Mouse (Mus musculus) left cerebral cortex, adult 11 months (tissue): ENCODE results near the gene Mtg1.

Experiments used
- DNase-seq: peaks from one replicate; pipeline ENCODE4 v3.0.0; 2022; ENCODE audit warnings: low spot score

Gene Mtg1

DNA sequence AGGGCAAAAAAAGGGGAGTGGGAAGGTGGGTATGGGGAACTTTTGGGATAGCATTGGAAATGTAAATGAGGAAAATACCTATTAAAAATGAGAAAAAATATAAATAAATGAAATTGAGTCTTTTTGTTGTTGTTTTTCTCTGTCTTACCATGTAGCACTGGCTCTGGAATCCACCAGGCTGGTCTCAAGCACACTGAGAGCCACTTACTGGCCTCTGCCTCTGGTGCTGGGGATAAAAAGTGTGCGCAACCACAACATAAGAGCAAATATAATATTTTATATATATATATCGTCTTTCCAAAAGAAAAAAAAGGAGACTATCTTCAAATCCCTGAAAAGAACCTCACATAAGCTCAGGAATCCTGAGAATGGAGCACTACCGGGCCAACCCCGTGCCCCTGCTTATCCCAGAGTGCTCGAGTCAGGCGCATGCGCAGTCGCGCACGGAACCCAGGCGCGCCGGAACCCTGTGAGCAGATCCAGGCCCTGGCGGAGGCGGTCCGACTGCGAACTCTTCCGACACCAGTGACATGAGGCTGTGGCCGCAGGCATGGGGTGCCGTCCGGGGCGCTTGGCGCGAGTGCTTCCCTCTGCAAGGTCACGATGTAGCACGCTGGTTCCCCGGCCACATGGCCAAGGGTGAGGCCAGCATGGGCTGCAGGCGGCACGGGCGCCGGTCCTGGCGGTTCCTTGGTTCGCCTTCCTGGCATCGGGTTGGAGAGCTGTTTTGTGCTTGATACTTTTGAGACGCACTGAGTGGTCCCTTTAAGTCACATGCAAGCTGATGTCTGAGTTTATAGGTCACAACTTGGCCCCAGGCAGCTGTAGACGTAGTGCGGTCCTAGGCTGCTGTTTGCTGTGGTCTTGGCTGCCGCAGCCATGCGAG lies at the start of gene Mtg1:
Gene Mtg1, plus strand, starts transcription at position 430 of the 886 bp plus-strand sequence.
- peak; percentile 97 for DNase-seq

DNA sequence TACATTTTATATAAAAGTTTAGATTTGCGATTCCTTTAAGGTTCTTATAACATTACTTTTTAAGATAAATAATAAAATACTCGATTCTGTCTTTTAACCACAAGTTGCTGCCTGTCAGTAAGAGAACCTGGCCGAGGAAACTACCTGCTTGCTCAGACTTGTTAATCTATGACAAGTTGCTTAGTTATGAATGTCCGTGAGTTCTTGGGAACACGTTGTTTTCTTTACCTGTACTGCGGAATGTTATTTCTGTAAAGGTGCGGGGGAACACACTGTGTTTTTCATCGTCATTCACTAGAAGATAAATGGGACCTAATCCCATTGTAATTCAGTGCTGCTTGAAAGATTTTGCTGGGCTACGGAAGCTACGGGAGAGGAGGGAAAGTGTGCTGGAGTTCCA lies 46.8 kb upstream of the Mtg1 start:
- DNase-seq: no peak

DNA sequence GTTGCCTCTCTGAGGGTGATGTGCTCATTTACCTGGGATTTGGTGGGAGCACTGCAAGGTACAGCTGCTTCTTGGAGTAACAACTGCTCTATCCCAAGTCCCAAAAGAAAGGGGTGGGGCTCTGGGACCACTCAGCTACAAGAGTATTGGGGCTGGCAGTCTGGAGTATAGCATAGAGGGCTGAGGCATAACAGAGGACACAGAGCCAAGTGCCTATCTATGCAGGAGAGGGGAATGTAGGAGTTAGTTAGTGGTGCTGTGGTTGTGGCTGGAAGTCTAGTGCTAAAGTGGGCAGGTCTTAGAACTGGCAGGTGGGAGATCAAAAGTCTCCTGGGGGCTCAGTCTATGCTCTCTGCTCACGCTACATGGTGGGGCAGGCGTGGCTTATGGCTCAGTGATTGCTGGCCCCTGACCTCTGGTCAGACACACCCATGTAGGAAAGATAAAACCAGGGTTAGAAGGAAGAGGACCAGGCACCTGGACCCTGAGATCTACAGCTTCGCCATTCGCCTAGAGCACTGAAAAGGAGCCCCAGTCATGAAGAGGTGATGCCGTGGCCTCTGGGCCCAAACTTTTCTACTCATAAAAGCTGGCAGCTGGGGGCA lies 44.3 kb upstream of the Mtg1 start, which contains the start of gene Prap1:
Gene Prap1, plus strand, starts transcription at position 472 of the 605 bp plus-strand sequence.
- DNase-seq: no peak

DNA sequence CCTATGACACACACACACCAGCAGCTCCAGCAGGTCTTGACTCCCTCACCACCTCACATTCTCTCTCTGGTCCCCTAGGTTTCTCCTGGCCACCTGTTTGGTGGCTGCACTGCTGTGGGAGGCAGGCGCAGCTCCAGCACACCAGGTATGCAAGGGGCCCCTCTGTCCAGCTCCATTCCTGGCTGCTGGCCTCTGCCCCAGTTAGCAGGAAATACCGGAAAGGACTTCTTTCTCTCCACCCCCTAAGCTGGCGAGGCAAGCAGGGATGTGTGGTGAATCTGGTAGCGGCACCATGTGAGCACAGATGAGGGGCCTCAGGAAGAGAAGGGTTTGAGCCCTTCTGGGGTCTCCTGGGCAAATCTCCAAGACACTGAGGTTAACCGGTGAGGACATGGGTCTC lies 42.4 kb upstream of the Mtg1 start:
- DNase-seq: no peak

DNA sequence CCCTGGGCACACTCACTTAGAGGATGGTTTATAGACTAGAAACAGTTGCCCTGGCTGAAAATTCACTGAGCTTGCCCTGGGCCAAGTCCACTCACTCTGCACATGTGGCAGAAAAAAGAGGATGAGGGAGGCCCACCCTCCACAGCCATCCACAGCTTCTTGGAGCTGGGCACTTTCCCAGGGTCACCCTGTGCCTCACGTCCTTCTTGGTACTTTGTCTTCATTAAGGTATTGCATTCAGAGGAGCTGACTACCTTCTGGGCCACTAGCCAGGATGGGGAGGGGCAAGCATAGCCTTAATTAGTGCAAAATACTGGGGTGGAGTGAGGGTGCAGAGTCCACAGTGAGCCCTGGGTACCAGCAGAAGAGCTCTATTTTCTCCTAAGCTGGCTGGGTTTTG lies 41.8 kb upstream of the Mtg1 start:
- DNase-seq: no peak

DNA sequence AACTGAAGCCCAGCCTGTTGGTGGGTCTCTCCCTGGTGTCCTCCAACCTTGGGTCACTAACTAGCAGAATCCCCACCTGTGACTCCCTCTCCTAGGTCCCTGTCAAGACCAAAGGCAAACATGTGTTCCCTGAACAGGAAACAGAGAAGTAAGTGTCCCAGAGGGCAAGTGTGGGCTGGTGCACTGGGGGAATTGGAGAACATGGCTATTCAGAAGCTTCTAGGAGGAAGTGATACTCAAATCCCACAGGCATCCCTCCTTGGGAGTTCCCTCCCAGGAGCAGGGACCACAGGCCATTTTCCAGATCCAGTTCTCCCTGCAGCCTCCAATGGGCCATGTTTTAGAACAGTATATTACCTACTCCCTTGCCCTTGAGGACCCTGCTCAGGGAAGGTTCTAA lies 41.3 kb upstream of the Mtg1 start:
- DNase-seq: no peak

DNA sequence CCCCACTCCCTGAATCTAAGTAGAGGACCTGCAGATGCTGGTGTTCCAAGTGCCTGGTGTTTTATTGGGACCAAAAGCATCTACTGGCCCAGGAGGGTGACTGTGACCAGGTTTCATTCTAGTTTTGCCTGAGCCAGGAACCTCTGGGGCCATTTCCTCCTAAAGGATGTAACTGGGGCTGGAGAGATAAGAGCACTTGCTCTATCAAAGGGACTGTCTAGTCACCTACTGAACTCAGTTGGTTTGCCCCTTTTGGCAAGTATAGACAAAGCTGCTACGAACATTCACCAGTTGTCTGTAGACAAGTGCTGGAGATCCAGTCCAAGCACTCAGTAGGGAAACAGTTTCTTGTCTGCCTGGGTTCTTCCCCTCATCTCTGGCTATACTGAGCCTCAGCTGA lies 38.9 kb upstream of the Mtg1 start:
- DNase-seq: no peak

DNA sequence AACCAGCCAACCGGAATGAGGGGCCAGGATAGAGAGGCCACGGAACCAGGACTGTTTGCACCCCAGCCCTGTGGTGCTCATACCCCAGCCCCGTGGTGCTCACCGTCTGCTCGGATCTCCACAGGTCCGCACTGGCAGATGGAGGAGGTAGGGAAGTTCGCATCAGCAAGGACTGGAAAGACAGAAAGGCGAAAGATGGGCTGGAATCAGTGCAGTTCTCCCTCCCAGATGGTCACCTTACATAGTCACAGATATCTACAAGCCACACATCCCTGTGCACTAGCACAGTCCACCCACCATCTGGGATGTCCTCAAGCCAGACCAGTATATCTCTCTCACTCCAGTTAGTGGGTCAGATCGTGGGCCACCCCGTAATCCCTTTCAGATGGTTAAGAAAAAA lies 35.9 kb upstream of the Mtg1 start:
- no peak for DNase-seq

DNA sequence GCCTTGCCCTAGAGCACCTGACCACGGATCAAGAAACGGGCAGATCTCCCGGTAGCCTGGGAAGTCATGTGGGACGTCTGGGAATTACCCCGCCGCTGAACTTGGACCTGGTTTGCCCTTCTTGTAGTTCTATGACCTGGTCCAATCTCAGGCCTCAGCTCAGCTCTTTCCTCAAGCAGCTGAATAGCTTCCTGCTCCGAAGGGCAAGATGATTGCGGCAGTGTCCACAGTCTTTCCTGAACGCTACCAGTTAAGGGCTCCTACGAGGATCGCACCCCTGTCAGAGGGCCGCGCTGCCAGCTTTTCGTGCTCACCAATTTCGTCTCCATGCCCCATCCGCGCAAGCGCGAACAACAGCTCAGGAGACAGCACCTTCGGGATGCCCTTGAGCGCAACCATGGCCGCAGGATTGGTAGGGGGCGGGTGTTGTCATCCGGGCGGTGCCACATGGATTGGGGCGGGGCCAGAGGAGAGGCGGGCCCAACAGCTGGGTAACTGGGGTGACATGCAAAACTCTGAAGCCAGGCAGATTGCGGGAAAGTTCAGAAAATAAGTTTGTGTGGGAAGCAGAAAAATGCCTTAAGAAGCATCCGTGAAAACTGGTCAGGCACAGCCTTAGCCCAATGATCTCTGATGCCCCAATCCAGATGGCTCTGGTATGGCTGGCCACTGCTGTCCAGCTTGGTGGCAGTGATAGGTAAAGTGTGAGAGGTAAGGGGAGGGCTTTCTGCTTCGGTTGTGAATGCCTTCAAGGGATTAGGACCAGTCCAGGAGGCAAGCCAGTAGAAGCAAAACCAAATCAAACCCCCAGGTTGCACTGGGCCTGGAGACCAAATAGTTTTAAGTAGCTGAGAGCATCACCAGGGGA lies 35.1 kb upstream of the Mtg1 start, which contains the start of gene Fuom:
Gene Fuom, minus strand, starts transcription at position 449 of the 868 bp plus-strand sequence.
- peak; percentile 81 for DNase-seq

DNA sequence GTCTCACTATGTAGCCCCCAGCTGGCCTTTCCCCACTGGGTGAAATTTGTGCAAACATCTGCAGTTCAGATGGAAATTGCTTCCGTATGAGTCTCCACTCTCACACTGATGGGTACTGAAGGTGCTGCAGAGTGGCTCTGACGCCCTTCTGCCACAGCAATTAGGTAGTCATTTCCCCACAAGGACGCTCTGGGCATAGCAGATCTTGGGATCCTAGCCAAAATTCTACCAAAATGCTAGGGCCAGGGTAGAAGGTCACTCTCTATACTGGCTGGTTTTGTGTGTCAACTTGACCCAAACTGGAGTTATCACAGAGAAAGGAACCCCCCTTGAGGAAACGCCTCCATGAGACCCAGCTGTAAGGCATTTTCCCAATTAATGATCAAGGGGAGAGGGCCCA lies 33.4 kb upstream of the Mtg1 start:
- DNase-seq: no peak

DNA sequence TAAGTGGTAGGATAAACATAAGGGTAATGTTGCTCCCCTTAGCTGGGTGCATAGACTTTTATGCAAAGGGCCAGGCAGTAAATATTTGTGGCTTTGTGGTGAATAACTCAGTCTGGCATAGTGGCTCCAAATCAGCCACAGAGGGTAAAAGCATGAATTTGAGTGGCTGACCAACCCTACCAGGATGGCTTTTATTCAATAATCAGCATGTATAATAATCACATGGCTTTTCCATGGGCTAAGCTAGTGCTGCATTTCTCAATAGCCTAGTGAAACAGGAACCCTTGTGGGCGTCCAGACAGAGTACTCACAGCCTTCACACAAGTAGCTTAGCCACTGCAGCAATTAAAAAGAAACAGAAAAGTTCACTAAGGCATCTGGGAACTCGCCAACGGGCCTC lies 25.4 kb upstream of the Mtg1 start:
- no peak for DNase-seq

DNA sequence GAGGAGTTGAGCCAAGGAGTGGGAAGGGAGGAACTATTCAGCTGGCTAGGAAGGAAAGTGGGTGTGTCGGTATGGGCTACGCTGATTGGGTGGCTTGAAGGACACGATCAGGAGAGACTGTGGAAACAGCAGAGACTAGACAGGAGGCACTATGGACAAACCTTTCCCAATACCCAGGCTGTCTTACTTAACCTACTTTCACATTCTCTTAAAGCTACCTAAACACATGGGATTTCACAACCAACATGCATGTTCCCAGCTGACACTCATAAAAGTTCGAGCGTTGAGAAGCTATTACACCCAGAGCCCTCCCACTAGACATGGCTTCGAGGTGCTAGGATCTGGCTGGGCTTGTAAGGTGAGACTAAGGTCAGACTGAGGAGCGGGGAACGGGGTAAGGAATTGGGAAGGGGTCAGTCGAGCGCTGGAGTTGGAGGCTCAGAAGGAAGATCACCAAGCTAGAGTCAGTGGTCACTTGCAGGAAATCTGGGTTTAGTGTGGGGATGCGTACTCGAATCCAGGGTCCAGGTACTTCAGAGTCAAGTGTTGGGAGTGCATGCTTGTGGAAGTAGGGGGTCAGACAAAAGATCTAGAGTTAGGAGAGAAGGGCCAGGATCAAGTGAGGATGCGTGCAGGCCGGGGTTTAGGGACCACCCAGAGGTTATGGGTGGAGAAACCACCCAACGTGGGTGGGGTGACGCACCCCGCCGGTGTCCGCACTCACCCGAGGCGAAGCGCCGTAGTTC lies 21.6 kb upstream of the Mtg1 start, which contains the start of gene Paox:
Gene Paox, plus strand, starts transcription at position 217 of the 746 bp plus-strand sequence.
- DNase-seq: no peak

DNA sequence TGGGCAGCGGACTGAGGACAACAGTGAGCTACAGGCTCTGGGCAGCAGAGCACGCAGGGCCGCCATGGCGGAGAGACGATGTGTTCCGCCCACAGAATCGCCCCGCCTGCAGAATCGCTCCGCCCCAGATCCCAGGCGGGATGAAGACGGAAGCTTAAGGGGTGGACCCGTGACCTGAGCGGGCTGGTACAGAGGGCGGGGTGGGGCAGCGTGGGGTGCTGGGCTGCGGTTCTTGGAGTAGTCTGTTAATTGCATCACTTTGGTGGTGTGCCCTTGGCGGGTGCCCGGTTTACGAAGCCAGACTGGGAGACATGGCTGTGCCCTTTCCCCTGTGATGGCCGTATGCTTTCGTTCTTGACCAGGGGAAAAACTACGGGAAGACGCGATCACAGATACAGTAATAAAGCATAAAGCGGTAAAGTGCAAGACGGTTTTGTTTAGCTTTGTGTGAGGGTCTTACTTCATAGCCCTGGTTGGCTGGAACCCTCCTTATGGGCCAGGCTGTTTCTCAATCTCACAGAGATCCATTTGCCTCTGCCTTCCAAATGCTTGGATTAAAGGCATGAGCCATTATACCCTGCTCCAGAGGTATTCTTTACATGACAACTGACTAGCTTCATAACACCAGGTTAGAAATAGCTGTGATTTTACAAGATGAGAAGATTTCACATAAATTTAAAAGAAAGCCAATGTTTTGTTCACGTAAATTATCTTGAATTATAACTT lies 20.9 kb upstream of the Mtg1 start, which contains the start of gene Echs1:
Gene Echs1, minus strand, starts transcription at position 148 of the 726 bp plus-strand sequence.
- peak; percentile 77 for DNase-seq

DNA sequence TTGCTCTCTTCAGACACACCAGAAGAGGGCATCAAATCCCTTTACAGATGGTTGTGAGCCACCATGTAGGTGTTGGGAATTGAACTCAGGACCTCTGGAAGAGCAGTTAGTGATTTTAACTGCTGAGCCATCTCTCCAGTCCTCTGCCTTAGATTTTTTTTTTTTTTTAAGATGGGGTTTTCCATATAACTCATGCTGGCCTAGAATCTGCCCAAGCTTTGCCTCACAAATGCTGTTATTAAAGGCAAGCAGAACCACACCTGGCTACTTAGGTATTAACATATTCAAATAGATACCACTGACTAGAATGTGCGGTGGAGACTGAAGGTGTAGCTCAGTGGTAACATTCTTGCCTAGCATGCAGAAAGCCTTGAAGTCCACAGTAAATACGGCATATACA lies 16.9 kb upstream of the Mtg1 start:
- DNase-seq: no peak

DNA sequence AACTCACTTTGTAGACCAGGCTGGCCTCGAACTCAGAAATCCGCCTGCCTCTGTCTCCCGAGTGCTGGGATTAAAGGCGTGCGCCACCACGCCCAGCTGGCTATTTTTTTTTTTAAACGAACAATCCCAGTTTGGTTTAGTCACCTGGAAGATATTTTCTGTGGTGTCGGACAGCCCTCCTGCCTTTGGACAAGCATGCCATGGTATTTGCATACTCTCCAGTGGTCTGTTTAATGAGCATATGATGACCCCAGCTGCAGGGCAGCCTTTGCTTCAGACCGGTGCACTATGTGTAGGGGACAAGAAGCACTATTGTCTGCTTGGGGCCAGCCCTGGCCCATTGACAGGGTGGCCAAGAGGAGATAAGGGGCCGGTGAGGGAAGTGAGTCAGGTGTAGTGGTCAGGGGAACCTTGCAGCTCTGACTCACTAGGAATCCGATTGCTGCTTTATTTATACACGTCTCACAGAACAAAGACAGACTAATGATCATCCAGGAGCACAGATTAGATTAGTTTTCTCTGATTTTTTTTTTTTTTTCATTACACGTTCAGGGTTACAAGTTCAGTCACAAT lies 15.9 kb upstream of the Mtg1 start:
- no peak for DNase-seq

DNA sequence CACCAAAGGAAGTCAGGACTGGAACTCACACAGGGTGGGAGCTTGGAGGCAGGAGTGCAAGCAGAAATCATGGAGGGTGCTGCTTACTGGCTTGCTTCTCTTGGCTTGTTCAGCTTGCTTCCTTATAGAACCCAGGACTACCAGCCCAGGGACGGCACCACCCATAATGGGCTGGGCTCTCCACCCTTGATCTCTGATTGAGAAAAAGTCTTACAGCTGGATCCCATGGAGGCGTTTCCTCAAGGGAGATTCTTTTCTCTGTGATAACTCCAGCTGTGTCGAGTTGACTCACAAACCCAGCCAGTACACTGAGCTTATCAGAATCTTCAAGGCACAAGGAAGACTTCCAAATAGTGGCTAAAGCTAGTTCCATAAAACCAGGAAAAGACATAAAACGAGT lies 14.6 kb upstream of the Mtg1 start:
- DNase-seq: no peak

DNA sequence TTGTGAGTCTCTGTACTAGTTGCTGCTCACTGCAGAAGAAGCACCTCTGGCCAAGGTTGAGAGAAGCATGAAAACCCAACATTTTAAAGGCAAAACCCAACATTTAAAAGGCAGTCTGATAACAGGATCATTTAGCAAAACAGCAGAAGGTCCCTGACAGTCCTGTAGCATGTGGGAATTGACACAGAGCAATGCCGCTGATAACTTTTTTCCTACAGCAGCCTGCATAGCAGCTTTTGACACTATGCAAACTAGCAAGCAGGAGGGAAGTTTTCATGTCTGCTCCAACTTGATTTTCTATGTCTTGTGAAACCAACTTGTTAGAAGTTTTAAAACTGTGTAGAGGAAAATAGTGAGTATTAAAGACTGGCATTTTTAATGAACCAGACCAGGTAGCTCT lies 13.0 kb upstream of the Mtg1 start:
- no peak for DNase-seq

DNA sequence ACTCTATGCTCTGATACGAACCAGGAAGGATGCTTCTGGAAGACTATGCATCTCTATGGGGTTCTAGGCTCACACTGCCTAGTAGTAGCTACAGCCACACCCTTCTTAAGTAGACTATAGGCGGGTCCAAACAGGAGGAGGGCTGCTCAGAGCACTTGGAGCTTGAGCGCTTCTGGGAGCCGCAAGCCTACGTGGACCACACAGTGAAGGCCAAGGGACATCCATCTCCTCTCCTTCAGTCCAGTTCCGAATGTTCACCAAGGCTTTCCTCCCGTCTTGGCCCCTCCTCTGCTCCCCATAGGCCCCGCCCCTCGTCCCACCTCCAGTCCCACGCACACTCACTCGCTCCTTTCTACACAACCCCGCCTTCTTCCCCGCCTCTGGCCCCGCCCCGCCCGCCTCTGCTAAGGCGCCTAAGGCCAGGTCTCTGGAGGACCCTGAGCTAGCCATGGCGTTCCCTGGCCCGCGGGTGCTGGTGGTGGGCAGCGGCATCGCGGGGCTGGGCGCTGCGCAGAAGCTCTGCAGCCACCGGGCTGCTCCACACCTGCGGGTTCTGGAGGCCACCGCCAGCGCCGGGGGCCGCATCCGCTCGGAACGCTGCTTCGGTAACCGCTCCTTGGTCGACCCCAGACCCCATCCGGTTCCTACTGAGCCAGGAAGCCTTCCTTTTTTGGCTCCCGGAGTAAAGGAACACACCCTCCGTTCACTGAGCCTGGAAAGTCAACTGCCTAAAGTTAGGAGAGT lies 11.9 kb upstream of the Mtg1 start:
- peak; percentile 75 for DNase-seq

DNA sequence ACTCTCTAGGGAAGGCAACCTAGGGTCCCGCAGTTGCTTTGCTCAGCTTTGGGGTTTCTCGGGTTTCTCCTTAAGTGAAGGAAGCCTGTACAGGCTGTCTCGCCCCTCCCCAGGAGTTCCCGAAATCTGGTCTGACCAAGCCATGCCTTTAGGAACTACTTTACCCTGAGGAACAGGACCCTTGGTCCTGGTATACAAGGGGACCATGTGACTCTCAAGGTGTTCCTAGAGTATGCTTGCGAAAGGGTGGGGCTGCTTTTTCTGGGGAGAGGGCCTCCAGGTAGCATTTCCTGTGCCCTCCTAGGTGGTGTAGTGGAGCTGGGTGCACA lies 11.4 kb upstream of the Mtg1 start:
- no peak for DNase-seq

DNA sequence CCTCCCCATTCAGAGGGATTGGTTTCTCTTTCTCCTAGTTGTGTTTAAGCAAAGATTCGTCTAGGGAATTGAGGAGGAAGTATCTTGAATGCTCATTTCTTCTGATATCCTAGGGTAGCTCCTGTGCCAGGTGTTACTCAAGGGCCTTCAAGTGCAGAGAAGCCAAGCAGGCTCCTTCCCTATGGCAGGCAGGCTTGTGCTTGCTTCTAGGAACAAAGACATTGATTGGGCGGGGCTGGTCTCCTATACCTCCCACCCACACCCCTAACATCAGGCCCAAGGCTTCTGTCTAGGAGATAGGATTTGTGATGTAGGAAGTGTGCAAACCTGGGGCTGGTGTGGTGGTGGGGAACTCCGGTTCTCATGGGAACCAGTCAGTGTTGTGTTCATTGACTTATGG lies 10.4 kb upstream of the Mtg1 start:
- no peak for DNase-seq
